Mouse (Mus musculus) heart, adult 11 months (tissue): ENCODE measurements around the gene Kdm4c.
"Not testable (repeated sequence)": the region's sequence is repeated elsewhere in the genome, so short reads cannot be mapped to it uniquely, and the experiment has no call there.

Experiments used
- DNase-seq: peaks from one replicate; pipeline ENCODE4 v3.0.0; 2022

Gene Kdm4c

DNA sequence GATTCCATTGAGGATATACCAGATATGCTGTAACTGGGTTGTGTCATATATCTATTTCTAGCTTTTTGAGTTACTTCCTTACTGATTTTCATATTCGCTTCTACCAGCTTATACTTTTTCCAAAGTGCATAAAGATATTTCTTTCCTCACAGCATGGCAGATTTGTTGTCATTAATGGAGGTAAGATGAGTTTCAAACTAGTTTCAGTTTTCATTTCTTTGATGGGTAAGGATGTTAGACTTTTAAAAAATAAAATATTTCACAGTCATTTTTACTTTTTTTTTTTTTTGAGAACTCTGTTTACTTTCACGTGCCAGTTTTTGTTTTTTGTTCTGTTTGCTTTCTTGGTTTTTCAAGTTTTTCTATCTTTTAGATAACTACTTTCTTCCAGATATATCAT, 70.6 kb downstream of the Kdm4c start:
- DNase-seq, result no peak

DNA sequence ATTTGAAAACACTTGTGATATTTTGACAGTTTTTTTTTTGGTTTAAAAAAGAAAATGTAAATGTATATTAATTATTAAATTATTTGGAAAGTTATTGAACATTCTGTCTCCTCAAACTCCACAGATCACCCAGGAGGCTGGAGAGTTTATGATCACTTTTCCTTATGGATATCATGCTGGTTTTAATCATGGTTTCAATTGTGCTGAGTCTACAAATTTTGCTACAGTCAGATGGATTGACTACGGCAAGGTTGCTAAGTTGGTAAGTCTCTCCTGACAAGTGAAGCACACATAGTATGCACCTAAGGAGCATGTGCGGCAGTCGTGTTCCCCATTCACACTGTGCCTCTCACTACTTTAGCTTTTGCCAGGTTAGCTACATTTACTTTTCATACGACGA, 73.1 kb downstream of the Kdm4c start:
- no peak for DNase-seq

DNA sequence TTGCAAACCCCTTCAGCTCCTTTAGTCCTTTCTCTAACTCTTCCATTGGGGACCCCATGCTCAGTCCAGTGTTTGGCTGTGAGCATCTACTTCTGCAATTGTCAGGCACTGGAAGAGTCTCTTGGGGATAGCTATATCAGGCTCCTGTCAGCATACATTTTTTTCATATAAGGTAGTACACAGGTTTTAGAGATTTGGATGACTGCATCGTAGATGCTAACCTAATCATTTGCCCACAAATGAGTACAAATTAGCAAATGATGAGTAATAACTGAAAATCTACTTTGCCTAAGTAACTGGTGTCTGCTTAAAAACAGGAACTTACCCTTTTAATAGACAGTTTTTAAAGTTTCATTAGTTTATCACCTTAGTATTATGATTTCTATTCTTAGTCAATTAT, 77.0 kb downstream of the Kdm4c start:
- no peak for DNase-seq

DNA sequence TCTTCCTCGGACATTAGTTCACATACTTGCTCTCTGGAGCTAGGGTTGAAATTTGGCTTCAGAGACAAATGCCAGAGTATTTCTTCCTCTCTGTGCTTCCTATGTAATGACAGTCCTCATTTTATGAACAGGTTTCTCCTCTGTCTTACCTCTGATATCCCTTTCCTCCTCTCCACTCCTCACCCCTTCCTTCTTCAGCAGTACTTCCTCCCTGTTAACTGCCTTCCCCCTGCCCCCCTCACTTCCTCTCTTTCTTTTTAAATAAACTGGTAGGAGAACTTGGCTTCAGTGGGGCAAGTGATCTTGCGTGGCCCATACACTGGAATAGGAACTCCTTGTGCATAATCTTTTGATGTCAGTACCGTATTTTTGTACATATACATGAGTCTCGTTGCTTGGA, 115.2 kb downstream of the Kdm4c start:
- DNase-seq, result no peak

DNA sequence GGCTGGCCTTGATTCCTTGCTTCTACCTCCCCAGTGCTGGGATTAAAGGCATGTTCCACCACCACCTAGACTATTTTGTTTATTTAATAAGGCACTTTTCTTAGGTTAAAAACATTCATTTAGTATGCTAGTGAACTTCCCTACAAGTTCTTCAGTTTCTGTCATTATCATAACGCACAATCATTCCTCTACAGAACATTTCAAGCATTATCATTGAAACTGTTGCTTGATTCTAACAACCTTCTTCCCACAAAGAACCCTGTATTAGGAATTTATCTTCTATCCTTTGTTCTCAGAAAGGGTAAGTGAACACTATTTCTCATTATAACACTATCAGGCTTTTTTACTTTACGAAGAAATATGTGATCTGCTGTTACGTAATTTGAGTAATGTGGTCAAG, 118.0 kb downstream of the Kdm4c start:
- DNase-seq, result no peak

DNA sequence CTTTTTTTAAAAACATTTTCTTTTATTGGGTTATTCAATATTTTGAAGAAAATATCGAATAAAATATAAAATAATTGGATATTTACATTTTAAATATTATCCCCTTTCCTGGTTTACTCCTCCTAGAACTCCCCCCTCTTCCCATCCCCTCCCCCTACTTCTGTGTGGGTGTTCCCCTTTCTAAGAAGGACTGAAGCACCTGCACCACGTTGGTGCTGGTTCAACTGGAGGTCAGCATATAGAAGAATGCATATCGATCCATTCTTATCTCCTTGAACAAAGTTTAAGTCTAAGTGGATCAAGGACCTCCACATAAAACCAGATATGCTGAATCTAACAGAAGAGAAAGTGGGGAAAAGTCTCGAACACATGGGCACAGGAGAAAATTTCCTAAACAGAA, 144.3 kb downstream of the Kdm4c start:
- no peak for DNase-seq

DNA sequence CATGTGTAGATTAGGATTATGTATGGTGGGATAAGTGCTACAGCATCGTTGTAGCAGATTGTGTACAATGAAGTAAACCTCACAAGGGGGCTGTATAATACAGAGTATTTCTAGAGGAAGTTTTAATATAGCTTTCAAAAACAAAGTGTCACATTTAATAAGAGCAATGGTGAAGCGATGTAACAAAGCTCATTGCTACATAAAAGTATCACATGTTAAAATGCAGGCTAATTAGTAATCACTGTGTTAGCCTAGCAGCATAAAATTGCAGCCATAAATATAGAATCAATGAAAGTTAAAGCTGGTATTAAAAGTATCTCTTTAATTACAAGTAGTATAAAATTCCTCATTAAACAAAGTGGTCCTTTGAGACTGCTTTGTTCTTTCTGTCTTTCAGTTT, 150.9 kb downstream of the Kdm4c start:
- no peak for DNase-seq

DNA sequence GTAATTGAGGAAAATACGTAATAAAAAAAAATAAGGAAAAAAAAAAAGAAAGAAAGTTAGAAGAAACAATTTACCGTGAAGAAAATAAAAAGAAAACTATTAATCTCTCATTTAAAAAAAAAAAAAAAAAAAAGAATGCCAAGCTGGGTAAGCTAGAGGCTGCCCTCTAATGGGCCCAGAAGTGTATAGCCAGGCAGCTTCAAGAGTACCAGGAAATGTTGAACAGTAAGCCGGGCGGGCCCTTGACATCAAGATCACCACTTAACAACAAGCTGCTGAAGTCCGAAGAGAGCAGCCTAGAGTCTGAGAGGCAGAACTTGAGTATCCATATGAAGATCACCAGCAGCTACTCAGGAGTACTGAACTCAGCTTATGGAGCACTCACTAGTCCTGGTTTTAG, 154.3 kb downstream of the Kdm4c start:
- DNase-seq, result no peak

DNA sequence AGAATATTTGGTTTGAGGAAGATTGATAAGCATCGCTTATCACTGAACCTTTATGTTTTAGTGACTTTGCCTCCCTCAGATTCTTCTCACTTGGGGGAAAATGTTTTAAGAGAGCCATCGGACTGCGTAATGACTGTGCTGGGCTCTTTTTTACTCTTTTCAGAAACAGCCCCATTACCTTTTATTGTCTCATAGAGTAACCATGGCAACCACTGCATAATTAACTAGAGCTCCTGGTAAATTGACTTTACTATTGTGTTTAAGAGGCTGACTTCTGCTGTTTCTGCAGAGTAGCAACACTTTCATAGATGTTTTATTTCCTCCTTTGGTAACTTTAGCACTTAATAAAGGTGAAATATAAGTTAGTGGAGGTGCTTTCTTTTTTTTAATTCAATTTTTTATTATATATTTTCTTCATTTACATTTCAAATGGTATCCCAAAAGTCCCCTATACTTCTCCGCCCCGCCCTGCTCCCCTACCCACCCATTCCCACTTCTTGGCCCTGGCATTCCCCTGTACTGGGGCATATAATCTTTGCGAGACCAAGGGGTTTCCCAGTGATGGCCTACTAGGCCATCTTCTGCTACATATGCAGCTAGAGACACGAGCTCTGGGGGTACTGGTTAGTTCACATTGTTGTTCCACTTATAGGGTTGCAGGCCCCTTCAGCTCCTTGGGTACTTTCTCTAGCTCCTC, 159.5 kb downstream of the Kdm4c start:
- not testable (repeated sequence) for DNase-seq

DNA sequence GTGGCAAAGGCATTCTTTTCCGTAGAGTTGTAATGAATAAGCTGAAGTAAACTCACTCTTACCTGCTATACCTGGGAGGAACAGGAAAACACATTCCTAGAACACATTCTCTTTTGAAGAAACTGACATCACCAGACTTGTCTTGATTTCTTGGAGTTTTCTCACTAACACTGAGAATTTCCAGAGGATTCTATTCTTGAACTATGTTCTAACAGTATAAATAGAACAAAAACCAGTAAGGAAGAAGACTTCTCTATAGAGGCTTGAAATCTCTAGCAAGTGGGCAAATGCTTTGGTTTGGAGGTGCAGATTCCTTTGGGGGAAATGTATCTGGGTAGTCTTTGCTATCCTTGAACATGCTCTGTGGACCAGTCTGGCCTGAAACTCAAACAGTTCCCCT, 166.4 kb downstream of the Kdm4c start:
- DNase-seq, result no peak

DNA sequence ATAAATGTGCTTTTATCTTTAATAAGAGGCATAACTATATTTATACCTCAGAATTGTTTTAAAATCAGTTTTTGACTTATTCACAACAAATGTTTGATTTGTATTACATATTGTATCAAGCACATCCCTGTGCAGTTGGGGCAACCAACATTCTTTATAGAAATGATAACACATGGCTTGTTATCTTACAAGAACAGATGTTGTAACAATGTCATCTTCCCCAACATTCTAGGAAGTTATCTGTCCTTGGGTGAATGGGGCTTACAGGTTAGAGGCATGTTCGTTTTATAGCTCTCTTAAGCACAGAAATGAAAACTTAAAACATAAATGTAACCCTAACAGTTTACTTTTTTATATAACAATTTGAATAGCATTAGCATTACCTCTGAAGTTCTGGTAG, 177.5 kb downstream of the Kdm4c start:
- no peak for DNase-seq
